Mouse (Mus musculus) naive thymus-derived CD4-positive, alpha-beta T cell, adult 2 months (primary cell): ENCODE data around the gene Rcc1l.

Experiments
- DNase-seq: peaks from one replicate; pipeline ENCODE4 v3.0.0-alpha.2; 2011; ENCODE audit warnings: low read depth

Gene Rcc1l

GRCm38 (mm10) chr5:134176169-134176881 is at the start of gene Rcc1l:
Gene Rcc1l, minus strand, starts transcription at chr5:134176774.
- peak; percentile 91 for DNase-seq

GRCm38 (mm10) chr5:134225110-134225901 is 48.7 kb upstream of the Rcc1l start:
- peak; percentile 20 for DNase-seq

GRCm38 (mm10) chr5:134221708-134222150 is 45.2 kb upstream of the Rcc1l start:
- DNase-seq = peak; percentile 42

GRCm38 (mm10) chr5:134221278-134221677 is 44.7 kb upstream of the Rcc1l start:
- no peak for DNase-seq

GRCm38 (mm10) chr5:134217900-134218299 is 41.3 kb upstream of the Rcc1l start:
- no peak for DNase-seq

- peak; percentile 31 for DNase-seq
These were observed 37.6 kb upstream of the Rcc1l start for GRCm38 (mm10) chr5:134214021-134214806.

GRCm38 (mm10) chr5:134209931-134210554 is 33.5 kb upstream of the Rcc1l start:
- no peak for DNase-seq

GRCm38 (mm10) chr5:134206721-134207120 is 30.1 kb upstream of the Rcc1l start:
- peak; percentile 22 for DNase-seq

GRCm38 (mm10) chr5:134193664-134194063 is 17.1 kb upstream of the Rcc1l start:
- DNase-seq = no peak

GRCm38 (mm10) chr5:134188571-134188970 is 12.0 kb upstream of the Rcc1l start:
- DNase-seq = peak; percentile 70

GRCm38 (mm10) chr5:134186961-134187731 is 10.6 kb upstream of the Rcc1l start:
- peak; percentile 92 for DNase-seq

GRCm38 (mm10) chr5:134186059-134186458 is 9.5 kb upstream of the Rcc1l start:
- no peak for DNase-seq

GRCm38 (mm10) chr5:134183880-134184808 is 7.6 kb upstream of the Rcc1l start, which contains the start of gene Gtf2ird2:
Gene Gtf2ird2, plus strand, starts transcription at chr5:134184019.
- peak; percentile 99 for DNase-seq

- DNase-seq = no peak
These were observed 6.6 kb upstream of the Rcc1l start for GRCm38 (mm10) chr5:134183162-134183561.

- DNase-seq = no peak
These were observed 6.2 kb upstream of the Rcc1l start for GRCm38 (mm10) chr5:134182735-134183134.

GRCm38 (mm10) chr5:134182172-134182571 is 5.6 kb upstream of the Rcc1l start:
- DNase-seq = no peak

- peak; percentile 96 for DNase-seq
These were observed 3.3 kb upstream of the Rcc1l start for GRCm38 (mm10) chr5:134179871-134180270.

GRCm38 (mm10) chr5:134178536-134178935 is 2.0 kb upstream of the Rcc1l start:
- DNase-seq = no peak

GRCm38 (mm10) chr5:134175696-134176095 is 878 bp downstream of the Rcc1l start:
- peak; percentile 32 for DNase-seq

- peak; percentile 63 for DNase-seq
These were observed 3.4 kb downstream of the Rcc1l start for GRCm38 (mm10) chr5:134173206-134173605.
